Mouse (Mus musculus) left cerebral cortex, adult 2 months (tissue): Measurements from ENCODE around the gene AI837181. TPM values are rescaled to one million over a fixed set of nuclear protein-coding genes. Genes with fewer than 3 reads are reported as not detected.
A peak's percentile ranks its signal among the peaks of the same experiment; 100 is the strongest.

Experiments
- DNase-seq, 2 experiments: peaks; one replicate each; pipeline ENCODE4 v3.0.0; 2021 to 2022; ENCODE audit warnings: low spot score in 2 of 2, mixed read lengths in 1 of 2; ENCODE audit errors: extremely low spot score in 1 of 2
- H3K27ac ChIP-seq: fragments of 200-600 bp; 2 replicates; pipeline ENCODE4 v1.8.1; 2022
- H3K4me3 ChIP-seq: fragments of 200-600 bp; 2 replicates; pipeline ENCODE4 v1.8.1; 2022
- CTCF ChIP-seq: fragments of 200-600 bp; IDR thresholded peaks from 2 replicates; pipeline ENCODE4 v1.8.1; 2022; ENCODE audit warnings: antibody characterized with exemption, mild to moderate bottlenecking, moderate library complexity
- intact Hi-C: fragments of 180-260 bp; cut with DNase I; formaldehyde crosslinking; loops from one replicate; pipeline ENCODE4 v1.15.1; 2025
- total RNA-seq, 2 experiments: library from RNA; stranded (reverse); gene quantifications; 2 replicates each; pipeline ENCODE4 v1.2.3; 2021

Gene AI837181
- total RNA-seq, 2 experiments from 2014 or later = 68.0 to 74.1 TPM

DNA sequence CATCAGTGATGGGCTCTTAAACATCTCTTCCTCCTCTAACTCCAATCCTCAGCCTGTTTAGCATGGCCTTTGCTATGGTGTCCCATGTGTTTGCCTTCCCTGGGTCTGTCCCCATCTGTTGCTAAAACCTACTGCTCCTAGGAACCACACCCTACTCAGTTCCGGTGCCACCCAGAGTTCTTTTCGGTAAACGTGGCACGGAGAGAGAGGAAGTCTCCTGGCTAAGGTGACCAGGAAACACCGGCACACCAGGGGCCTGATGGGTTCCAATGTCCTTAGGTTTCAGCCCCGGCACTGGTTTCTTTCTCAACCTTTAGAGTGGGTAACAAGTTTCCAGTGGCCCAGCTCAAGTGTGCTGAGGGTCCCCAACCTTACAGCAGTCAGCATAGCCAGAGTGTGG lies 4.4 kb upstream of the AI837181 start:
- intact Hi-C loops = no loop called here
- H3K27ac ChIP-seq = no peak overlapping the region

DNA sequence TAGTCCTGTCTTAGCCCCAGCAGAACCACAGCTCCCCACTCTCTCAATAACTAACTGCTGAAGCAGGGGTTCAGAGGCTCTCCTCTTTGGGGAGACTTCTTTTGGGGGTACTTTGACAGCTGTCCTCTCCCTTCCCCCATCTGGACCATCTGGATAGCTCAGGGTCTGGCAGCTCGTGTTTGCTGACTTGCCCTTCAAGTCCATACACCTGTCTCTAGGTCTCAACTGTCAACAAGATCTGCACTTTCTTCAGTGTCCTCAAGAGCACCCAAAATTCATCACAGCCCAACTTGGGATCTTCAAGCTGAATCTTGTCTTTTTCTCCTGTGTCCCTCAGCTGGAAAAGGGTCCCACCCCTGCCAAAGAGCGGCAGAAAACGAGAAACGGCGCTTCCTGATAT lies 3.2 kb upstream of the AI837181 start:
- DNase-seq = no peak
- no peak overlapping the region for H3K4me3 ChIP-seq
- no peak overlapping the region for H3K27ac ChIP-seq
- TF ChIP-seq CTCF = no peak
- intact Hi-C loops = no loop called here

More for the DNA sequence above, 4.4 kb upstream of the AI837181 start:
- no peak overlapping the region for H3K4me3 ChIP-seq
- no peak for DNase-seq
- no peak for TF ChIP-seq CTCF

DNA sequence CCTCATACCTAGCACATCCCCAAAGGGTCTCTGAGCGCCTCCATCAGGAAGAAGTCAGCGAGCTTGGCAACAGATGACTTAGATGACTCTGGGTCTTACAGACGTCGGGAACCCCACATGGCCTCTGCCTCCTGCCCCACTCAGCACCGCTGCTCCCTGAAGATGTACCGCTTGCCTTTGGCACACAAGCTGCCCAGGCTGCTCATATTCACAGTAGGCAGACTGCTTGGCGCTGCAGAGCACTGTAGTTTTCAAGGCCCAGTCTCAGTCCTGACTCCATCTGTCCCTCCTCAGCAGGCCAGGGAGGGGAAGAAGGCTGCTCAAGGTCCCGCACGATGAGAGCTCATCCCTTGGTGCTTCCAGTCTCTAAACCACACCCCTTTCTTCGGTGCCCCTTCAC lies 2.7 kb upstream of the AI837181 start:
- no peak for TF ChIP-seq CTCF
- intact Hi-C loops = no loop called here
- no peak overlapping the region for H3K4me3 ChIP-seq
- no peak for DNase-seq
- no peak overlapping the region for H3K27ac ChIP-seq

DNA sequence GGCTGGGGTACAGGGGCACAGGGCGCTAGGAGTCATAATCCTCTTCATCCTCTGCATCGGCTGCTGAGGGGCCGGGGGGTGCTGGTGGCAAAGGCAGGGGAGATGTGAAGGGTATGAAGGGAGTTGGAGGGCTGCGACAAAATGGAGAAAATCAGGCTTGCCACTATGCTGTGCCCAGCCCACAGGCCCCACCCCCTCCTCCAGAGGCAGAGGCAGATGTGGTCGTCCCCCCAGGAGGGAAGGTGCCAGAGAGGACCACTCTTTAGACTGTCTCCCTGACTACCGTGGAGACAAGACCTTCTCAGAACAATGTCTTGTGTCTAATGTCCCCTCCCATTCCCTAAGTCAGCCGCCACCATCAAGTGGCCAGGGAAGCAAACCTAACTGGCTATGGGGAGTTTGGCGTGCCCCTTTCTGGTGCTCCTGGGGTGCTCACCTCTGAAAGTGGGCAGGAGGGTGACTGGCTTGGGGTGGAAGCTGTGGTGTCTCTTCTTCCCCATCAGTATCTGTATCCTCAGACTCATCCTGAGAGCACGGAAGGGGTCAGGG lies 2.0 kb upstream of the AI837181 start:
- intact Hi-C loops = no loop called here
- Histone ChIP-seq H3K4me3 (no peak overlapping the region), H3K27ac (no peak overlapping the region)
- no peak for DNase-seq
- no peak for TF ChIP-seq CTCF

DNA sequence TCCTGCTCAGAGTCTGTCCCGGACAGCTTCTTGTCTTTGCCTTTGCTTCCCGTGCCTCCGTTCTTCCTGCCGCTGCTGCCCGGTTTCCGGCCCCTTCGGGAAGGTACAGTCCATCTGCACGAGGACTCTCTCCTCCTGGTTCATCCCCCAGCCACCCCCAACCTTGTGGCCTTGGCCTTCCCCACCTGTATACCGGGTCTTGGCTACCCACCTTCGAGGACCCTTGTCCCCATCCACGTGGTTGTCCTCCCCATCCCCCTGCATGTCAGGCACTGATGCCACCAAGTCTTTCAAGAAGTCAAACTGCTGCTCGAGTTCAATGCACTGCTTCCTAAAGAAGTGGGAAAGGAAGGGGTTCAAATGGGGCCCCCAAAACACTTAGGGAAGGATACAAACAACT lies 1.4 kb upstream of the AI837181 start:
- intact Hi-C loops = no loop called here
- Histone ChIP-seq H3K4me3 (peak overlapping the region; percentile 88), H3K27ac (peak overlapping the region; percentile 89; the same call in 1 of the 2 replicates)
- DNase-seq = no peak
- TF ChIP-seq CTCF = no peak

DNA sequence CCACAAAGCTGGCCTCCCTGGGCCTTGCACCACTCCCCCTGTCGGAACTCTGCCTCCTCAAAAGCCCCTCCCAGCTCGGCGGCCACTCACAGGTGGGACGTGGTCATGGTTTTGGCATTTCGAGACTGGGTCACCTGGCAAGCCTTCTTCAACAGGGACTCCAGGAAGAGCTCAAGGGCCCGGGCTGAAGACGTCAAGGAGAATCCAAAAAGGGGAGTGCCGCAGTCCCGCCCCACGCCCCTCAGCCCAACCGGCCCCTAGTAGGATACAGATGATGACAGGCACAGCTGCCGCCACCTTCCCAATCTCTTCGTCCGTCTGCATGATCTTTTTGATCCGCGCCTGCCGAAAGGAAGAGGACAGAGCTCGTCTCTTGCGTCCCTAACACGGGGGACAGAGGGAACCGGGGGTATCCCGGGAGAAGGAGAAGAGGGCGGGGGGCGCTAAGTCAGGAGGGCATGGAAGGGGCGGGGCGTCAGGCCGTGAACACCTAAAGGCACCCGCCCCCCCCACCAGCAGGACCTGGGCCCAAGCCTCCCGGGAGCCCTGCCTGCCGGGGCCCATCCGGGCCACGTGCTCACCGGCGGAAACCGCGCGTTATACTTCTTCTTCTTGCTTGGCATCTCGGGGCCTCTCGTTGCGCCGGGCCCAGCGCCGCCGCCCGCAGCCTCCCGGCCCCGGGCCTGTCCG lies 707 bp upstream of the AI837181 start:
- DNase-seq = peak; percentile 21 to 70
- H3K27ac ChIP-seq = peak overlapping the region; percentile 89
- intact Hi-C loops = loop anchor here (1.0 to 2.0 kb wide), 3 partner anchors 33 to 66 kb away; partner anchors contain the start of genes Banf1, Ccdc85b, Cfl1 and Eif1ad
- H3K4me3 ChIP-seq = peak overlapping the region; percentile 88
- TF ChIP-seq CTCF = no peak

DNA sequence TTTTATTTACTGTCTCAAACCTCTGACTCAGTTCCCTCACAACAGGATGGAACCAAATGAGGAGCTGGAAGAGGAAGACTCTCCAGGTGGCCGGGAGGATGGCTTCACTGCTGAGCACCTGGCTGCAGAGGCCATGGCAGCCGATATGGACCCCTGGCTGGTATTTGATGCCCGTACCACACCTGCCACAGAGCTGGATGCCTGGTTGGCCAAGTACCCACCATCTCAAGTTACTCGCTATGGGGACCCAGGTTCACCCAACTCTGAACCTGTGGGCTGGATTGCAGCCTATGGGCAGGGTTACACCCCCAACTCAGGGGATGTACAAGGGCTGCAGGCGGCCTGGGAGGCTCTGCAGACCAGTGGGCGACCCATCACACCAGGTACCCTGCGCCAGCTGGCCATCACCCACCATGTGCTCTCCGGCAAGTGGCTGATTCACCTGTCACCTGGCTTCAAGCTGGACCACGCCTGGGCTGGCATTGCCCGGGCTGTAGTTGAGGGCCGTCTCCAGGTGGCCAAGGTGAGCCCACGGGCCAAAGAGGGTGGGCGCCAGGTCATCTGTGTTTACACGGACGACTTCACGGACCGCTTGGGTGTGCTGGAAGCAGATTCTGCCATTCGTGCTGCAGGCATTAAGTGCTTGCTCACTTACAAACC lies 1.1 kb downstream of the AI837181 start:
- TF ChIP-seq CTCF = no peak
- Histone ChIP-seq H3K27ac (peak overlapping the region; percentile 95; the same call in 1 of the 2 replicates), H3K4me3 (peak overlapping the region; percentile 96)
- DNase-seq = no peak
- intact Hi-C loops = loop anchor here (1.0 to 2.0 kb wide), 3 partner anchors 31 to 59 kb away; partner anchors contain the start of genes Banf1, Ccdc85b, Eif1ad and Sart1

DNA sequence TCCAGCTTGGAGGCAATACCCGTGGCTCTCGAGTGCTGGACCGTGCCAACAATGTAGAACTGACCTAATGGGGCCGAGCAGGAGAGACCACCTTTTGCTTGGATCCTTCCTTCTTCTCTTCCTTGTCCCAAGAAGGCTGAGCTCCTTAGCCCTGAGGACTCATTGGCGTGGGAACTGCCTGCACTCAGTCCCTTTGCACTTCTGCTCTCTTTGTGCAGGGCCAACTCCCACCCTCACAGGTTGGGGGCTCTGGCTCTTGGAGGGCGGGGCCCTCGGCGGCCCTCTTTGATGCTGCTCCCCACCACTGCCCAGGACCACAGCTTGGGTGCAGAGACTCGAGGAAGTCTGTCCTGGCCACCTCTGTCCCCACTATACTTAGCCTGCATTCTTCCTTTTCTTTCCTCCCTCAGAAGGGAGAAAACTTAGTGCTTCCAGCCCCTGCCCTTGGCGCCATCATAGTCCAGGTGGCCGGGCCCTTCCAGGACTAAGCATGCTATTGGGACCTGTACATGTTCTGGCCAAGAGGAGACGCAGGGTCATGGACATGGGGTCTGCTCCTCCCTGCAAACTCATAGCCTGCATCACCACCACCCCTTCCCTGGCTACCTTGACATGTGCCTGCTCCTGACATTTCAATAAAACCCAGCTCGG lies 1.8 kb downstream of the AI837181 start:
- intact Hi-C loops = no loop called here
- Histone ChIP-seq H3K4me3 (no peak overlapping the region), H3K27ac (no peak overlapping the region)
- DNase-seq = no peak
- no peak for TF ChIP-seq CTCF

DNA sequence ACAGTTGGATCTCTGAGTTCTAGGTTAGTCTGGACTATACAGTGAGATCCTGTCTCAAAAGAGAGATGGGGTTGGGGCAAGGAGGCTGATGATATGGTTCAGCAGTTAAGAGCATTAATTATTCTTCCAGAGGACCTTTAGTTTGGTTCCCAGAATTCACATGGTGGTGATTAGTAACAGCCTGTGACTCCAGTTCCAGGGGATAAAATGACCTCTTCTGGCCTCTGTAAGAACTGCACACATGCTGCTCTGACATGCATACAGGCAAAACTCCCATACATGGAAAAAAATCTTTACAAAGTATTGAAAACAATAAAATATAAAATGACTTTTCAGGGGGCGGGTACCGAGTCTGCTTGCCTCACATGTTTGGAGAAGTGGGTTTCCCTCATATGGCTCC lies 3.1 kb downstream of the AI837181 start:
- peak; percentile 51 for TF ChIP-seq CTCF
- intact Hi-C loops = no loop called here
- no peak for DNase-seq
- no peak overlapping the region for H3K27ac ChIP-seq
- H3K4me3 ChIP-seq = no peak overlapping the region

DNA sequence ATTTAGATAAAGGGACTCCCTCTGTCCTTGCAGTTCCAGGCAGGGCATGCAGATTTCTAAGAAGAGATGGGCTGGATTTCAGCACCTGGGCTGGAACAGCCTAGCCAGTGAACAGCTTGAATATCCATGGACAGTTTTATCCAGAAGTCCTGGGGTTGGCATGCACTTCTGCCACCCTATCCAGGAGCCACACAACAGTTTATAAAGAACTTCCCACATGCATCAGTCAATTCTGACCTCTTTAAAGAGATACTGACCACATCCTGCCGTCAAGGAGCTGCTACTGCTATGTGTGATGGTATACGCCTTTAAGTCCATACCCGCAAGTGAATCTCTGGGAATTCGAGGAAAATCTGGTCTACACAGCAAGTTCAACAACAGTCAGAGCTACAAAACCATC lies 4.3 kb downstream of the AI837181 start:
- Histone ChIP-seq H3K4me3 (no peak overlapping the region), H3K27ac (no peak overlapping the region)
- TF ChIP-seq CTCF = no peak
- no peak for DNase-seq
- intact Hi-C loops = no loop called here

DNA sequence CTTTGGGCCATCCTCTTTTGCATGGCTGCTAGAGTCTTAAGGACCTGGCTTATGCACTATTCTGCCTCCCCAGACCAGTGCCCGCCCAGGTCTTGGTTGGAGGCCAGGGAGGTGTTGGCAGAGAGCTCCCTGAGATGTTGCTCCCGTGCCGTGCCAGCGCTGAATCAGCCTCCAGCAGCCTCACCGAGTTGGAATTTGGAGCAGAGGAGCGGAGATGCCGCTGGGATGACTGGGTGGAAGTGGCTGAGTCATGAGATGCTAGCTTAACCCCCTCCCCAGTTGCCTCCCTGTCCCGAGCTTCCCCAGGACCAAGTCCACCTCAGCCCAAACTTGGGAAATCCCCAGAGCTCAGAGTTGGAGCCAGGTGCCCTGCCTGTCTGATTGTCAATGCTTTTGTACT lies 4.9 kb downstream of the AI837181 start:
- no peak overlapping the region for H3K4me3 ChIP-seq
- no peak for TF ChIP-seq CTCF
- DNase-seq = no peak
- intact Hi-C loops = no loop called here
- no peak overlapping the region for H3K27ac ChIP-seq

DNA sequence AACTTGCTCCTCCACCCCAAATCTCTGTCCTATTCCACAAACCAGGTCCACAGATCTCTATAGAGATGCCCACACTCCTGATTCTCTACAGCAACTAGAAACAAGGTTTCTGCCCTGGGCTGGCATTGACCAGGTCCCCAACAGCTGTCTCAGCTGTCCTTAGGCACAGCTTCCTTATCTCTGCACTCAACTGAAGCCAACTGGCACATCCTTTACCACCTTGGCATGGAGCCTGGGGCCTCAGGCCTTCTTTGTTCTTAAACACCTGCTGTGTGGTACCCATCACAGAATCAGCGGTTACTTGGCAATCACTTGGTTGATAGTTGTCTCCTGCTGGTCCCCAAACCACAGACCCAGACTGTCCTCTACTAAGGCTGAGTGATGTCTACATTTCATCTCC lies 5.5 kb downstream of the AI837181 start:
- DNase-seq = no peak

More for the DNA sequence above, 5.5 kb downstream of the AI837181 start:
- TF ChIP-seq CTCF = no peak
- no peak overlapping the region for H3K27ac ChIP-seq
- intact Hi-C loops = no loop called here
- no peak overlapping the region for H3K4me3 ChIP-seq
